Mouse (Mus musculus) kidney, embryonic 15.5 days (tissue): Measurements from ENCODE around the gene Sdhaf1. TPM values are rescaled to one million over a fixed set of nuclear protein-coding genes. Genes with fewer than 3 reads are reported as not detected.

Experiments used
- ATAC-seq: fragments of 200-750 bp; cut with Nextera tagmentation; replicated peaks from 2 replicates; pipeline ENCODE4 v1.8.0; 2017; ENCODE audit warnings: moderate TSS enrichment; ENCODE audit not compliant: low FRiP score
- H3K27ac ChIP-seq: fragments of 300-500 bp; sonication (generic); 2 replicates; pipeline ENCODE4 v1.5.1; 2015; ENCODE audit warnings: mild to moderate bottlenecking, inconsistent platforms
- H3K27me3 ChIP-seq: fragments of 300-500 bp; sonication (generic); 2 replicates; pipeline ENCODE4 v1.6.1; 2015; ENCODE audit warnings: inconsistent platforms
- H3K36me3 ChIP-seq: fragments of 300-500 bp; sonication (generic); 2 replicates; pipeline ENCODE4 v1.6.1; 2015; ENCODE audit warnings: inconsistent platforms
- H3K4me1 ChIP-seq: fragments of 300-500 bp; sonication (generic); 2 replicates; pipeline ENCODE4 v1.6.1; 2015; ENCODE audit warnings: inconsistent platforms
- H3K4me2 ChIP-seq: fragments of 300-500 bp; sonication (generic); 2 replicates; pipeline ENCODE4 v1.6.1; 2015; ENCODE audit warnings: moderate library complexity, mild to moderate bottlenecking, inconsistent platforms
- H3K4me3 ChIP-seq: fragments of 300-500 bp; sonication (generic); replicated peaks from 2 replicates; pipeline ENCODE4 v1.5.1; 2015; ENCODE audit warnings: mild to moderate bottlenecking, inconsistent platforms
- H3K9ac ChIP-seq: fragments of 300-500 bp; sonication (generic); 2 replicates; pipeline ENCODE4 v1.6.1; 2015; ENCODE audit warnings: mild to moderate bottlenecking, inconsistent platforms
- H3K9me3 ChIP-seq: fragments of 300-500 bp; sonication (generic); replicated peaks from 2 replicates; pipeline ENCODE4 v1.6.1; 2016; ENCODE audit warnings: inconsistent platforms
- WGBS: fragments of 180-500 bp; shearing (Covaris S2); methylation state at CpG from one replicate; pipeline ENCODE4 v1.1.7; 2015; ENCODE audit warnings: mixed read lengths; 5-methylcytosine and 5-hydroxymethylcytosine counted together
- polyA plus RNA-seq: library from polyadenylated mRNA; unstranded; fragments of >200 nt; fragmentation: Nextera tagmentation; extraction: Ambion mirVana; gene quantifications from 2 replicates; pipeline ENCODE4 v1.2.1, GENCODE M21; 2015

Sdhaf1 gene
- polyA plus RNA-seq, 1 experiment from 2014 or later: 17.3 TPM

GRCm38 (mm10) chr7:30322865-30323264, 830 bp downstream of the Sdhaf1 start:
- Histone ChIP-seq H3K4me1 (peaks cover 32% of the 10 kb centered on the region), H3K4me3 (peak overlapping the region; percentile 90), H3K9me3 (no peaks in the 10 kb centered on the region; the same call in 1 of the 2 replicates), H3K4me2 (peak overlapping the region; percentile 93), H3K27ac (peak overlapping the region; percentile 90), H3K27me3 (no peaks in the 10 kb centered on the region), H3K36me3 (0 out of 2 replicates have a peak, but pooled peaks cover 8% of the 10 kb centered on the region), H3K9ac (peak overlapping the region; percentile 42)
- WGBS: 36% methylated on average over 6 of the region's 6 CpGs
- peak; percentile 0; the same call in 1 of the 2 replicates for ATAC-seq

- Histone ChIP-seq H3K36me3 (peaks cover 9% of the 10 kb centered on the region; the same call in 1 of the 2 replicates), H3K4me3 (peak overlapping the region; percentile 90), H3K4me2 (peak overlapping the region; percentile 93), H3K9me3 (no peaks in the 10 kb centered on the region; the same call in 1 of the 2 replicates), H3K27me3 (no peaks in the 10 kb centered on the region), H3K9ac (peak overlapping the region; percentile 91), H3K27ac (peak overlapping the region; percentile 90), H3K4me1 (peaks cover 31% of the 10 kb centered on the region)
- WGBS: under 1% methylated on average over 20 of the region's 20 CpGs
- peak; percentile 97 for ATAC-seq
Measured at GRCm38 (mm10) chr7:30322285-30322667, 1.4 kb downstream of the Sdhaf1 start.

GRCm38 (mm10) chr7:30321539-30322284, 2.0 kb downstream of the Sdhaf1 start, which contains the start of gene E130208F15Rik:
Gene E130208F15Rik, plus strand, starts transcription at chr7:30321740.
- peak; percentile 59 for ATAC-seq
- Histone ChIP-seq H3K4me1 (peaks cover 29% of the 10 kb centered on the region), H3K4me3 (peak within 1 kb of the TSS; percentile 90), H3K9me3 (no peaks in the 10 kb centered on the region; the same call in 1 of the 2 replicates), H3K27me3 (no peaks in the 10 kb centered on the region), H3K27ac (peak within 1 kb of the TSS; percentile 90), H3K36me3 (peaks cover 12% of the 10 kb centered on the region; the same call in 1 of the 2 replicates), H3K4me2 (peak within 1 kb of the TSS; percentile 93), H3K9ac (peak within 1 kb of the TSS; percentile 91)
- under 1% methylated on average over 63 of the region's 63 CpGs for WGBS

GRCm38 (mm10) chr7:30320946-30321345, 2.7 kb downstream of the Sdhaf1 start:
- H3K9ac ChIP-seq: no peak overlapping the region
- no peak for ATAC-seq
- WGBS: 77% methylated on average over 2 of the region's 2 CpGs

GRCm38 (mm10) chr7:30318142-30318541, 5.6 kb downstream of the Sdhaf1 start:
- Histone ChIP-seq H3K9ac (no peak overlapping the region), H3K4me2 (no peak overlapping the region), H3K27ac (0 out of 2 replicates have a peak overlapping the region, but pooled peaks have one; percentile 20), H3K36me3 (peaks cover 16% of the 10 kb centered on the region; the same call in 1 of the 2 replicates), H3K9me3 (no peaks in the 10 kb centered on the region), H3K27me3 (no peaks in the 10 kb centered on the region), H3K4me3 (no peak overlapping the region), H3K4me1 (peaks cover 57% of the 10 kb centered on the region)
- no peak; the same call in 1 of the 2 replicates for ATAC-seq
- 74% methylated on average over 3 of the region's 3 CpGs for WGBS

More at GRCm38 (mm10) chr7:30320946-30321345, 2.7 kb downstream of the Sdhaf1 start:
- Histone ChIP-seq H3K27me3 (no peaks in the 10 kb centered on the region), H3K36me3 (peaks cover 15% of the 10 kb centered on the region; the same call in 1 of the 2 replicates), H3K9me3 (no peaks in the 10 kb centered on the region; the same call in 1 of the 2 replicates), H3K4me3 (peak overlapping the region; percentile 90), H3K27ac (no peak overlapping the region), H3K4me2 (peak overlapping the region; percentile 93), H3K4me1 (peaks cover 33% of the 10 kb centered on the region)

- peak overlapping the region; percentile 54 for H3K4me3 ChIP-seq
- 72% methylated on average over 13 of the region's 13 CpGs for WGBS
- 0 out of 2 replicates have a peak overlapping the region, but pooled peaks have one; percentile 54 for H3K9ac ChIP-seq
- no peaks in the 10 kb centered on the region for H3K9me3 ChIP-seq
- H3K36me3 ChIP-seq: peaks cover 36% of the 10 kb centered on the region
- ATAC-seq: no peak
- H3K4me2 ChIP-seq: peak overlapping the region; percentile 66
- no peaks in the 10 kb centered on the region for H3K27me3 ChIP-seq
- H3K4me1 ChIP-seq: peaks cover 42% of the 10 kb centered on the region
- no peak overlapping the region for H3K27ac ChIP-seq
Measured at GRCm38 (mm10) chr7:30315559-30316529, 7.9 kb downstream of the Sdhaf1 start.

- Histone ChIP-seq H3K27me3 (no peaks in the 10 kb centered on the region), H3K4me1 (peaks cover 46% of the 10 kb centered on the region), H3K27ac (peak within 1 kb of the TSS; percentile 88), H3K9ac (peak within 1 kb of the TSS; percentile 54), H3K4me2 (peak within 1 kb of the TSS; percentile 66), H3K36me3 (peaks cover 45% of the 10 kb centered on the region), H3K9me3 (no peaks in the 10 kb centered on the region), H3K4me3 (peak within 1 kb of the TSS; percentile 54)
- ATAC-seq: peak; percentile 84
- under 1% methylated on average over 9 of the region's 9 CpGs for WGBS
Measured at GRCm38 (mm10) chr7:30314721-30315155, 9.0 kb downstream of the Sdhaf1 start, which contains the start of gene Syne4. Gene Syne4, plus strand, starts transcription at chr7:30314807.

GRCm38 (mm10) chr7:30313666-30314320, 9.9 kb downstream of the Sdhaf1 start:
- Histone ChIP-seq H3K9ac (peak overlapping the region; percentile 8; the same call in 1 of the 2 replicates), H3K27ac (peak overlapping the region; percentile 56; the same call in 1 of the 2 replicates), H3K4me1 (peaks cover 53% of the 10 kb centered on the region), H3K27me3 (no peaks in the 10 kb centered on the region), H3K36me3 (peaks cover 41% of the 10 kb centered on the region), H3K9me3 (no peaks in the 10 kb centered on the region), H3K4me3 (peak overlapping the region; percentile 15), H3K4me2 (peak overlapping the region; percentile 66)
- 40% methylated on average over 27 of the region's 27 CpGs for WGBS
- ATAC-seq: no peak

GRCm38 (mm10) chr7:30310136-30310535, 13.6 kb downstream of the Sdhaf1 start:
- WGBS: 88% methylated on average over 12 of the region's 12 CpGs
- H3K9me3 ChIP-seq: no peaks in the 10 kb centered on the region
- H3K4me3 ChIP-seq: no peak overlapping the region
- H3K9ac ChIP-seq: no peak overlapping the region
- no peak for ATAC-seq
- peaks cover 50% of the 10 kb centered on the region for H3K36me3 ChIP-seq
- H3K27me3 ChIP-seq: no peaks in the 10 kb centered on the region
- peaks cover 37% of the 10 kb centered on the region for H3K4me1 ChIP-seq
- no peak overlapping the region for H3K27ac ChIP-seq
- peak overlapping the region; percentile 75; the same call in 1 of the 2 replicates for H3K4me2 ChIP-seq

GRCm38 (mm10) chr7:30309395-30310129, 14.1 kb downstream of the Sdhaf1 start:
- H3K4me2 ChIP-seq: peak overlapping the region; percentile 75
- peak overlapping the region; percentile 61 for H3K9ac ChIP-seq
- peaks cover 33% of the 10 kb centered on the region for H3K4me1 ChIP-seq
- ATAC-seq: no peak
- H3K9me3 ChIP-seq: no peaks in the 10 kb centered on the region
- H3K27me3 ChIP-seq: no peaks in the 10 kb centered on the region
- H3K4me3 ChIP-seq: peak overlapping the region; percentile 60
- 0 out of 2 replicates have a peak overlapping the region, but pooled peaks have one; percentile 41 for H3K27ac ChIP-seq
- 61% methylated on average over 15 of the region's 15 CpGs for WGBS
- H3K36me3 ChIP-seq: peaks cover 51% of the 10 kb centered on the region
